Mouse (Mus musculus): ENCODE data around the gene Tdrd3.

The Tdrd3 gene

DNA sequence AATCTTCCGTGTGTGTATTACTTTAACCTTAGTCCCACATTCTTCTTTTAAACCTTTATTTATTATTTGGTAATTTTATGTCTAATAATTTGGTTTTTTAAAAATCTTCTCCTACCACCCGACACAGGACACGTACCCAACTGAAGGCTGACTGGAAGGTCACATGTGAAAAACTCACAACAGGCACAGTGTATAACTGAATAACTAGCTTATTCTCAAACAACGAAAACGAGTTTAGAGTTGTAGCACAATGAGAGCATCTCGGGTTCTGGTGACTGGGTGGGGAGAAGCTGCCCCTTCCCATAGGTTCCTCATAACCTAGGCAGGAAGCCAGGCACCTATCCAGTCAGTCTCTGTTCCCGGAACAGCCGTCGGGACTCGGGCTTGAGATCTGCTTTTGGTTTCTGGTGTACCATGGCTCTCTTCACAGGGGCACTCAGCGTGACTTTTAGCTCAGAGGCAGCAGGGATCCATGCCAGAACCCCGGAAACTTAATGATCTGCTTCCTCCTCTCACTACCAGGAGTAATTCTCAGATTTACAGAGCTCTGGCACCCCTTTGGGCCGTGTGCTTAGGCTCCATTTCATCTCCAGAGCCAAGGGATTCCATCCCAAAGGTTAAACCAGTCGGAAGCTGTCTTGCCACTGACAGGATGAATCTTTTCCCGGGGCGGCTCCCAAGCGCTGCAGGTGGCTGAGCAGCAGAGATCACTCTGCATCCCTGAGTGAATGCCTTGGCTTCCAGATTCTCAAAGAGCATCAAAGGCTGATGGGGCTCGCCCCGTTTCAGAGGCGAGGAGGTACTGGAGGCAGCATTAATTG lies 151.4 kb downstream of the Tdrd3 start:
- peak; percentile 9 for DNase-seq

DNA sequence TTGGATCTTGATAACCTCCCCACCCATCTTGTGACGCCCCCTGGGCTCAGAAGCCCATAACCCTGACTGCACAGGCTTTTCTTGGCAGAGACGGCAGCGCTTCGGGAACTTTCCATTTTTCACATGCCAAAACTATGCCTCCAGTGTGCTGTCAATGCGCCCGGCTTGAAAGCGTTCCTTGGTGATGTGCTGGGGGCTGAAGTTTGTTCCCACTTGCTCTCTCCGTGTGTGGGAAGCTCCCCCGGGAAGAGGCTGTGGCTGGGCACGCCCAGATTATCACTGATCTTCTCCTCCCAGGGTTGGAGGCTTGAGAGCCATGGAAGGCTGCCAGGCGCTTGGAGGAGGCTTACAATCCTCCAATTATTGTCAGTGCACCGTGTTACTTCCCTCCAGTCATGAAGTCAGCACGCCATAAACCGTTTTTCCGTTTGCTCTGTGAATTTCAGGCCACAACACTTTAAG lies 152.0 kb downstream of the Tdrd3 start:
- peak; percentile 12 for DNase-seq

DNA sequence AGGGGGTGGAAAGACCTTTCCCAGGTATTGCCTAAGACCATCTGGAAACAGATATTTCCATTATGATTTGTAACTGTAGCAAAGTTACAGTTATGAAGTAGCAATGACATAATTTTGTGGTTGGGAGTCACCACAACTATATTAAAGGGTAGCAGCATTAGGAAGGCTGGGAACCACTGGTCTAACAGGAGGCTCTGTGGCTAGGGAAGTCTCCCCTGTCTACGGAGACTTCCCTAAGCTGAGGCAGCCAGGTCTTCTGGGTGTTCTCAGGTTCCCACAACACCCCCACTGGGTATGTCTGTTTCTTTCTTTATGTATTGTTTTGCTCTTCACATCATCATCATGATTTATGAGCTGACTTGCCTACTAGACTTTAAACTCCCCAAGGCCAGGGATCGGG lies 153.0 kb downstream of the Tdrd3 start:
- DNase-seq = no peak

DNA sequence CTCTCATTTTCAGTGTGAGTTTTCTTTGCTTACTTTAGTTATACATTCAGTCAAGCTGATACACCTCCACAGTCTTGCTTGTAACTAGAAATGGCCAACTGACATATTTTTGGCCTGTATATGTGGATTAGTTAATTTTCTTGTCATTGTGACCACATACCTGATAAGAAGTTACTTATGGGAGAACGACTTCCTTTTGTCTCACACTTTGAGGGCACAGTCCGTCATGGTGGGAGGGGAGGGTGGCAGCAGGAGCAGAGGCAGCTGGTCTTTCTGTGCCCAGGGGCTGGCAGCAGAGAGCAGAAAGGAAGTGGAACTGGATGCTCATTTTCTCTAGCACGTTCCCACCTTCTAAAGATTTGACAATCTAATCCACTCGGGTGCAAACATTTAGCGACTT lies 156.0 kb downstream of the Tdrd3 start:
- DNase-seq = no peak

DNA sequence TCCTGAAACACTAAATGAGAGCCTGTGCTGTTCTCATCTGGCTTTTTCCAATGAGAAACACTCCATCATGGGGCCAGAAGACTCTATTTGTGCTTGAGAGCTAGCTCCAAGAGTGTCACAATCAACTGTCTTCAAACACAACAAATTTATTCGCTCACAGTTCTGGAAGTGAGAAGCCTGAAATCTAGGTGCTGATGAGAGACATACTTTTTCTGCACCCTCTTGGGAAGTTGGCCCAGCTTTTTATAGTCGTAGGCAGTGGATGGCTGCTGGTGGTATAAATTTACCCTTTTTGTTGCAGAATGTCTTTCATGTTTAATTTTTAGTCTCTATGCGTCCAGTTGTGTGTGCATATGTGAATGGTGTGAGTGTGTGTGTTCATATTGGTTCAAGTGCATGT lies 166.2 kb downstream of the Tdrd3 start:
- DNase-seq = no peak
